Mouse (Mus musculus): ENCODE results near the gene Ptpn21.
A peak's percentile ranks its signal among the peaks of the same experiment; 100 is the strongest.

The Ptpn21 gene

DNA sequence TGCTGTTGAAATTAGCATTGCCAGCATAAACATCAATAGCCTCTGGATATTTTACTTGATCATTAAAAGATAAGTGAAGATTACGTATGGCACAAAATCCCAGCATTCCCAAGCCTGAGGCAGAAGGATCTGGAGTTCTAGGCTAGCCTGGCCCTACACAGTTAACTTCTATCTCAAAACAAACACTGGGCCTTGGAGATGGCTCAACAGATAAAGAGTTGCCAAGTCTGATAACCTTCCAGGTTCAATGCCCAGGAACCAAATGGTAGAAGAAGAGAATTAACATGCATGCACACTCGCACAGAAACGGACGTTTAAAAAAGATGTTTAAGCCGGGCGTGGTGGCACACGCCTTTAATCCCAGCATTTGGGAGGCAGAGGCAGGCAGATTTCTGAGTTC lies 13.0 kb downstream of the Ptpn21 start:
- no peak for DNase-seq (ENCODE audit: low spot score in 2 of 2)

DNA sequence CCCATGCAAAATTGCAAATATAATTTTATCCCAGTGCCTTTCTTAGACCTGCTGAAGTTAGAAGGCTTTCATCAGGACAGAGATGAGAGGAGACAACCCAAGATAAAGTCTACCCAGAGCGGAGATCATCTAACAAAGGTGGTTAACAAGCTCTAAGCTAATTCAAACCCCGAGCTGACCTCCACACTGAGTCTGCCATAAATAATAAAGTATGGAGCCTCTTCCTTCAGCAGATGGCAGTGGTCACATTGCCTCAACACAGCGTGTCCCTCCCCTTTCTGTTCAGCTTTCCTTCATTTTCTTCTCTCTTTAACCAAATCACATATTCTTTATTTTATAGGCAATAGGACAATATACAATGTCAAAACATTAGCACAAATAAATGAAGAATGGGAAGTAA lies 16.2 kb downstream of the Ptpn21 start:
- DNase-seq (ENCODE audit: low spot score in 2 of 2): no peak

- DNase-seq (ENCODE audit: low spot score in 2 of 2): no peak
Observed at GRCm38 (mm10) chr12:98720628-98721027, 16.6 kb downstream of the Ptpn21 start.

DNA sequence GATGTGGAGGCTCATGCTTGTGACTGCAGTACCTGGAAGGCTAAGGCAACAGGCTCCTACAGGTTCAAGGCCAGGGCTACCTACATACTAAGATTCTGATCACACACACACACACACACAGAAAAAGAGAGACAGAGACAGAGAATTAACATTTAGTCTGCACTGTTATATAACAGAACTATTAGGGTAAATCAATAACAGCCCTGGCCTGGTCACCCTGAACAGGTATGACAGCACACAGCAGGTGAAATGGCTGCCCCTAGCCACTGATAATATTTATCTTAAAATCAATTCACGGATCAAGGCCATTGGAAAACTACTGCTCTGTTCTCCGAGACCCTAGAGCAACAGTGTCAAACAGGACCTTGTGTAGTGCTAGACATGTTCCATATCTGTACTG lies 21.1 kb downstream of the Ptpn21 start:
- no peak for DNase-seq (ENCODE audit: low spot score in 2 of 2)

DNA sequence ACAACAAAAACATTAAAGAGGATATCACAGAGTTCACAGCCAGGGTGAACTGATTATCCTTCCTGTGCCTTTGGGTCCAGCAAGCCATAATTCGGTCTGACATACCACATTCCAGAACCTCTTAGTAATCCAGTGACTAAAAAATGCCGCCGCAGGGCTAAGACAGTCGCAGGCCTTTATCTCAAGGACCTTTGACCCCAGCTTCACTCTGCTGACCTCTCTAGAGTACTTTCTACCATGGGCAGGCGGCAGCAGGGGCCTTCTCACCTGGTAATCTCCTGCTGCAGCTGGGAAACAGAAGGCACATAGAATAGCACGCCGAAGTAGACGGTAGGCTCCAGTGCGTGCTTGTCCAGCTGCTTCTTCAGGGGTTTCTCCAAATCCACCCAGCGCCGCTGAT lies 22.4 kb downstream of the Ptpn21 start:
- DNase-seq (ENCODE audit: low spot score in 2 of 2): no peak

DNA sequence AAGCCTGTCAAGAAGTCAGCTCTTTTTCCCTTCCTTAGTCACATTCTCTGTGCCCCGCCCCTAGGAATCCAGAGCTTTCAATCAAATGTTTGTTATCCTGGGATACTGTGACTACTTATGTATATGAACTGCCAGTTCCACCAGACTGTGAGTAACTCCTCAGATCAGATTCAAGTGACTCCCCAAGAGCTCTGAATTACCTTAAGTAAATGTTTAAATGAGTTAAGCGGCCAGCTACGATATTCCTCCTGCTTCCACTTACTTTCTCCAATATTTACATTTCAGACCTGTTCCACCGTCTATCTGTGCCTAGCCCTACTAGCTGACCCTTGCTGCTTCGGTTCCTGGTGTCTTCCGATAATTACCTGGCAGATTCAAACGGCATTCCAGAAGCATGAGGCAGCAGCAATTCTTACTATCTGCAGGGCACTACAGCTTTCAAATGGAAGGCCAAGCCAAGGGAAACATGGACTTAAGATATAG lies 23.5 kb downstream of the Ptpn21 start:
- DNase-seq (ENCODE audit: low spot score in 2 of 2): no peak

DNA sequence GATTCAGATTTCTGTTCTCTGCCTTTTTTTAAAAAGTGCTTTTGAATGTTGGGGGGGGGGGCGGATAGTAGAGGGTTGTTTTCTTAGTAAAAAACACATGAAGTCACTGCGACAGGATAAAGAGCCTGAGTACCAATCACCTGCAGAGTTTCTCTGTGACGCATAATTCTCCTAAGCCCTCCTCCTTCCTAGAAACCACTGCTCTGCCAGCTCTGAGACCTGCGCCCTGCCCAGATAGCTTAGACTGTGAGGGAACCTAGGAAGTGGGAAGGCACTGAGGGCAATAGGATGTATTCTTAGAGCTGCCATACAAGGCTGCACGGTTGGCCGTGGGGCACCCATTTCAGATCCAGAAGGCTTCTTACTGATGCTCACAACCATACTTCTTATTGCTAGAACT lies 24.4 kb downstream of the Ptpn21 start:
- DNase-seq (ENCODE audit: low spot score in 2 of 2): no peak

DNA sequence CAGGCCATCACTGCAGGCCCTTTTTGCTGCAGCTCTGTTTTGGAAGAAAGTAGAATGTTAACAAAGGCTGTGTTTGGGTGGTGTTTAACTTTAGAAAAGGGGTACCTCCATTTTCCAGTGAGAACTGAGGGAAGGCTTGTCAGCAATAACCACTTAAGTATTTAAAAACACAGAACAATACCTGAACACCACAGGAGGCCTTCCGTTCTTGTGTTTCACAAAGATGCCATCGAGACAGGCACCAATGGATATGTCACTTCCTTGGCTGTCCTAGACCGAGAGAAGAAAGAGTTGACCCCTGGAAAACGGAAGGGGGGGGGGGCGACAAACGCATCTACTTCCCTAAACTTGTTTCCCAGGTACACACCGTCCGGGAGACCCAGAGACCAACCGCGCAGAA lies 33.2 kb downstream of the Ptpn21 start:
- no peak for DNase-seq (ENCODE audit: low spot score in 2 of 2)

- DNase-seq (ENCODE audit: low spot score in 2 of 2): no peak
Observed at GRCm38 (mm10) chr12:98703554-98703953, 33.7 kb downstream of the Ptpn21 start.

DNA sequence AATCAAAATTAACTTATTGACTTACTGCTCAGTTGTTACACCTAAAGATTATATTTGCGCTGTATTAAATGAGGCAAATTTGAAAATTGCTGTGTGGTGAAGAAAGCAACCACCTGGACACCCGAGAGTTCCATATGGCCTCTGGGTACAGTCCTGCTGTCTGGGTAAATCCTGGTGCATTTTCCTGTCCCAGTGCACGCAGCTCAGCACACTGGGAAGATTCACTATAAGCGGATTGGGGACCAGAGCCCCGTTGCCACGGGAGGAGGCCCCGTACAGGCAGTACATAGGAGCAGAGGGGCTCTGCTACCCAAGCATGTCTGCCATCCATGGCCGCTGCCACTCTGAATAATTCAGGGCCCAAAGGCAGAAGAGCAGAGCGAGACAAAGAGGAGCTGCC lies 35.6 kb downstream of the Ptpn21 start:
- DNase-seq (ENCODE audit: low spot score in 2 of 2): no peak

GRCm38 (mm10) chr12:98697202-98697601 lies 40.0 kb downstream of the Ptpn21 start:
- DNase-seq (ENCODE audit: low spot score in 2 of 2): no peak

- no peak for DNase-seq (ENCODE audit: low spot score in 2 of 2)
Observed at GRCm38 (mm10) chr12:98690230-98690629, 47.0 kb downstream of the Ptpn21 start.

DNA sequence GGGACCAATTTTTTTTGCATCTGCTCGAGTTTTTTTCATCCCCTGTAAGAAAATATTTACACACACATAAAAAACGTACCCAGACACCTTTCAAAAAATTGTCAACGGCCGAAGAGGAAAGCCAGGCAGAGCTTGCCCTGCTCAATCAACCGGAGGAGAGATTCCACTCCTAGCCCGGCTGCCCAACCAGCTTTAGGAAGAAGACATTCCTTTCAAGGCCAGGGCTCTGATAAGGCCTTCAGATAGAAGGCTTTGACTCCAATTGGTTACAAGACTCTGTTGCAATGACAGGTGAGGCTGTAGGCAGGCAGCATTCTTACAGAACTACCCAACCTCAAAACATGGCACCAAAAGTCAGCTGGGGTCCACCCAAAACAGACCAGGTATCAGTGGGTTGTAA lies 53.6 kb downstream of the Ptpn21 start:
- no peak for DNase-seq (ENCODE audit: low spot score in 2 of 2)

GRCm38 (mm10) chr12:98683171-98683570 lies 54.0 kb downstream of the Ptpn21 start:
- no peak for DNase-seq (ENCODE audit: low spot score in 2 of 2)

- no peak for DNase-seq (ENCODE audit: low spot score in 2 of 2)
Observed at GRCm38 (mm10) chr12:98682196-98682595, 55.0 kb downstream of the Ptpn21 start.

GRCm38 (mm10) chr12:98679906-98680305 lies 57.3 kb downstream of the Ptpn21 start:
- DNase-seq (ENCODE audit: low spot score in 2 of 2): no peak

DNA sequence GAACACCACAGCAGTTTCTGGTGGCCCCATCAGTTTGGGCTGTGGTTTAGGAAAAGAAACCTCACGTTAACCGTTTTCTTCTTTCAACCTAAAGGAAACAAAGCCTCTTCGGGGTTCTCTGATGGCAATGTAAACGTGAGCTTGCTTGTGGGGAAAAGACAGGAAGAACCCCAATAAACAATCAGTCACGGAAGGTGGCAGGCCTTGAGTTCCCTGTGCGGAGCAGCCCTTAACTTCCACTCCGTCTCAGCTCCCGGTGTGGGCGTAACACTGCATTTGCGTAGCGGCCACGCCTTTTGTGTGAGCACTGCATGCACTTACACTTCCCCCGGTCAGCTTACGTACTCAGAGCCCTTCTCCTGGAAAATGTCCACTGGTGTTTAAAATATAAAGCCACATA lies 59.9 kb downstream of the Ptpn21 start:
- no peak for DNase-seq (ENCODE audit: low spot score in 2 of 2)

- no peak for DNase-seq (ENCODE audit: low spot score in 2 of 2)
Observed at GRCm38 (mm10) chr12:98676861-98677260, 60.3 kb downstream of the Ptpn21 start.

DNA sequence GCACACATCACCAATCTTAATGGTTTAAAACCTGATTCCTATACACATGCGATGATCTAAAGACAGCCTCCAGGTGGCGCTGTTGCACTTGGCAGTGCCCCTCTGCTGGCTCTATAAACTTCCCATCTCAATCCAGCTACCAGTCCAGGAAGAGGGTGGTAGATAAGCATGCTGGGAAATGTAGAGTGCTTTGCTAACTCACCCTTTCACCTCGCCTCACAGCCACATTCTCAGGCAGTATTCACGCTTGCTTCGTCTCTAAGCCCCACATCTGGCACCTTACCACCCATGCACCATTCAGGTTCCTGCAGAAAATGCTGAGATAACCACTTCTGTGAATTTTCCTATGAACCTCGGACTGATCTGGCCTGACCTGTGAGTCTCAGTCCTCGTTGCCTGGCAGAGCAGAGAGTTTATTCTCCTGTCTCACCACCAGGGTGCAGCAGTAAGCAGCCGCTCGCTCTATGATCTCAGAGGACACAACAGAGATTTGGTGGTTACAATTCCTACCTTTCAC lies 62.5 kb downstream of the Ptpn21 start:
- DNase-seq (ENCODE audit: low spot score in 2 of 2): peak; percentile 58 to 63

GRCm38 (mm10) chr12:98673879-98674278 lies 63.3 kb downstream of the Ptpn21 start:
- no peak for DNase-seq (ENCODE audit: low spot score in 2 of 2)

DNA sequence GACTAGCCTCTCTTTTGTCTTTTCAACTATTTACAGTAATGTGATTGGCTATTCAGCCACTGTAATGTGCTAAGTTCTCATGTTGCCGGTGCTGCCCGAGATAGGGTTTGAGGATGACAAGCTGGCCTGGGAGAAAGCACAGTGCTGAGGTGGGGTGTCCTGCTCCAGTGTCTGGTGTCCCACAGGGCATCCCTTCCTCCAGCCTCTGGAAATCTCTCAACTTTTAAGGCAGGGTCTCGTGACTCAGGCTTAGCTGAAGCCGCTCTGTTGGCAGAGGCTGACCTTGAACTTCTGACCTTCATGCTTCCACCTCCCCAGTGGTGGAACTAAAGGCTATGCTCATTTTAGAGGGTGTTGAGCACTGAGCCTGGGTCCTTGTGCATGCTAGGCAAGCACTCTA lies 66.8 kb downstream of the Ptpn21 start:
- DNase-seq (ENCODE audit: low spot score in 2 of 2): no peak

DNA sequence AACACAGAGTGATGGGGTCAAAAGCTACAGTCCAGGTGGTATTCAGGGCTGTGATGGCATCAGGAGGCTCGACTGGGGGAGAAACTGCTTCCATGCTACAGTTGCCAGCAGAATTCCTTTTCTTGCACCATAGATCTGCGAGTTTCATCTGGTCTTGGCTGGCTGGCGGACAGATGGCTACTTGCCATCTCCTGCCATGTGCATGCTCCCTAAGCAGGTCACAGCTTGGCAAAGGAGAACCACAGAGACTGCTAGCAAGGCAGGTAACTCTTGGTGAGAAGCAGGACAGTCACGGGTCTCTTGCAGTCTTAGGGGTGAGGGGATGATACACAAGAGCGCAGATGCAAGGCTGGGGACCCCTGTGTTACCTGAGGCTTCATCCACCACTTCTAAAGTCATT lies 67.3 kb downstream of the Ptpn21 start:
- no peak for DNase-seq (ENCODE audit: low spot score in 2 of 2)

DNA sequence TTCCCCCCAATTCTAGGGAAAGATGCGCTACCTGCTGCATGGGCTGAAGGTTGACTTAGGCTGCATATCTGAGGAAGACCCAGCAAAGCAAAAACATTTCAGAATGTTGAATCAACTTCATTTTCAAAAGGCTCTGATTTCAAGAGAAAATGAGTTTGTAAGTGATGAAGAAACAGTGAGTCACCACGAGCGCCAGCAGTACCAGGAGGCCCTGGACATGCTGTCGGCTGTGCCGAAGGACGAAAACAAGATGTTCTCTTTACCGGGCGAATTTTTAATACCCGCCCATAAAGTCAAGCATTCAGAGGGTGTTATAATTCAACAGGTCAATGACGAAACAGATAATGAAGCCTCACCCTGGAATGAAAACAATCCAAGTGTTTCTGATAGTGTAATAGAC lies 68.1 kb downstream of the Ptpn21 start:
- no peak for DNase-seq (ENCODE audit: low spot score in 2 of 2)

DNA sequence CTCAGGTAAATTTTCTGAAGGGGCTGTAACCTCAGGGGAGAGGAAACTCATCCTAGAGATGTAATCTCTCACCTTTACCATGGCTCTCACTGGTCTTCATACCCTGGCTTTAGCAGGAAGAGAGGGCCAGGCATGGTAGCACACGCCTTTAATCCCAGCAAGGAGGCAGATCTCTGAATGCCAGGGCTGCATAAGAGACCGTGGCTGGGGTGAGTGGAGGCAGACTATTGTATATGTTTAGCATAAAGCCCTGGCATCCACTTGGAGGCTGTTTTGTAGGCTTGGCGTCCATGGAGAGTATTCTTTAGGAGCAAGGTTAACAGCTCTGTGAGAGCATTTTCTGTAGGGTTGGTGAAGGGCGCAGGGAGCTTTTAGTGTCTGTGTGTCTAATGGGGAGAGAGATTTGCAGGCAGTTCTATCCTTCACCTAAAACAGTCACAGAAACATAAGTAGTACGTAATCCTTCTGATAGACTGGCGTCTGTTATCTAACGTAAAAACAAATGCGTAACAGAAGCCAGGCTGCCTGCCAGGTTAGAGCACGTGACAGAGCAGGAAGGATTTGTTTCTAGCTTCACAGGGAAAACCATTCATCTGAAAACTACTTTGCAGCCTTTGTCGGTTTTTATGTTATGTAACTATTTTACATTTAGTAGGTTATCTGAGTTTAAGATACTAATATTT lies 68.9 kb downstream of the Ptpn21 start:
- peak; percentile 35 to 41 for DNase-seq (ENCODE audit: low spot score in 2 of 2)
